Mouse (Mus musculus): ENCODE measurements around the gene Ap3b1. TPM values are rescaled to one million over a fixed set of nuclear protein-coding genes. Genes with fewer than 3 reads are reported as not detected.

Gene Ap3b1
- polyA plus RNA-seq, 1 experiment = 22.6 TPM

GRCm38 (mm10) chr13:94519276-94519675 is 160.5 kb downstream of the Ap3b1 start:
- H3K4me1 ChIP-seq (ENCODE audit: control insufficient read depth, insufficient read depth, insufficient read length, low read length) = peaks cover 4% of the 10 kb centered on the region
- H3K27ac ChIP-seq (replicated peaks; ENCODE audit: low read depth, low read length) = no peak overlapping the region; the same call in 1 of the 2 replicates
- no peak overlapping the region for H3K4me3 ChIP-seq (ENCODE audit: insufficient read depth, low read depth, low read length)

GRCm38 (mm10) chr13:94523213-94523612 is 164.5 kb downstream of the Ap3b1 start:
- H3K4me3 ChIP-seq (ENCODE audit: insufficient read depth, low read depth, low read length) = no peak overlapping the region
- peaks cover 4% of the 10 kb centered on the region for H3K4me1 ChIP-seq (ENCODE audit: control insufficient read depth, insufficient read depth, insufficient read length, low read length)
- no peak overlapping the region for H3K27ac ChIP-seq (replicated peaks; ENCODE audit: low read depth, low read length)

- Histone ChIP-seq H3K4me3 (ENCODE audit: insufficient read depth, low read depth, low read length) (no peak overlapping the region), H3K4me1 (ENCODE audit: control insufficient read depth, insufficient read depth, insufficient read length, low read length) (no peaks in the 10 kb centered on the region), H3K27ac (replicated peaks; ENCODE audit: low read depth, low read length) (no peak overlapping the region)
Measured at GRCm38 (mm10) chr13:94524669-94525238, 166.0 kb downstream of the Ap3b1 start.

- Histone ChIP-seq H3K4me1 (ENCODE audit: control insufficient read depth, insufficient read depth, insufficient read length, low read length) (no peaks in the 10 kb centered on the region), H3K4me3 (ENCODE audit: insufficient read depth, low read depth, low read length) (no peak overlapping the region), H3K27ac (replicated peaks; ENCODE audit: low read depth, low read length) (no peak overlapping the region)
Measured at GRCm38 (mm10) chr13:94529138-94529537, 170.4 kb downstream of the Ap3b1 start.

GRCm38 (mm10) chr13:94533516-94533915 is 174.8 kb downstream of the Ap3b1 start:
- peaks cover 2% of the 10 kb centered on the region; the same call in 1 of the 2 replicates for H3K4me1 ChIP-seq (ENCODE audit: control insufficient read depth, insufficient read depth, insufficient read length, low read length)
- H3K4me3 ChIP-seq (ENCODE audit: insufficient read depth, low read depth, low read length) = no peak overlapping the region

GRCm38 (mm10) chr13:94537336-94537735 is 178.6 kb downstream of the Ap3b1 start:
- H3K27ac ChIP-seq (replicated peaks; ENCODE audit: low read depth, low read length) = no peak overlapping the region
- H3K4me1 ChIP-seq (ENCODE audit: control insufficient read depth, insufficient read depth, insufficient read length, low read length) = peaks cover 5% of the 10 kb centered on the region
- no peak overlapping the region for H3K4me3 ChIP-seq (ENCODE audit: insufficient read depth, low read depth, low read length)

More at GRCm38 (mm10) chr13:94533516-94533915, 174.8 kb downstream of the Ap3b1 start:
- no peak overlapping the region for H3K27ac ChIP-seq (replicated peaks; ENCODE audit: low read depth, low read length)

- Histone ChIP-seq H3K4me3 (ENCODE audit: insufficient read depth, low read depth, low read length) (no peak overlapping the region), H3K27ac (replicated peaks; ENCODE audit: low read depth, low read length) (no peak overlapping the region), H3K4me1 (ENCODE audit: control insufficient read depth, insufficient read depth, insufficient read length, low read length) (peaks cover 5% of the 10 kb centered on the region)
Measured at GRCm38 (mm10) chr13:94539851-94540646, 181.3 kb downstream of the Ap3b1 start.

- Histone ChIP-seq H3K4me3 (ENCODE audit: insufficient read depth, low read depth, low read length) (no peak overlapping the region), H3K4me1 (ENCODE audit: control insufficient read depth, insufficient read depth, insufficient read length, low read length) (peaks cover 5% of the 10 kb centered on the region)
Measured at GRCm38 (mm10) chr13:94542061-94542460, 183.3 kb downstream of the Ap3b1 start.

GRCm38 (mm10) chr13:94544211-94544610 is 185.5 kb downstream of the Ap3b1 start:
- no peak overlapping the region for H3K27ac ChIP-seq (replicated peaks; ENCODE audit: low read depth, low read length)
- H3K4me3 ChIP-seq (ENCODE audit: insufficient read depth, low read depth, low read length) = no peak overlapping the region
- H3K4me1 ChIP-seq (ENCODE audit: control insufficient read depth, insufficient read depth, insufficient read length, low read length) = peaks cover 3% of the 10 kb centered on the region; the same call in 1 of the 2 replicates

More at GRCm38 (mm10) chr13:94542061-94542460, 183.3 kb downstream of the Ap3b1 start:
- H3K27ac ChIP-seq (replicated peaks; ENCODE audit: low read depth, low read length) = no peak overlapping the region

- H3K4me3 ChIP-seq (ENCODE audit: insufficient read depth, low read depth, low read length) = no peak overlapping the region
Measured at GRCm38 (mm10) chr13:94545739-94546138, 187.0 kb downstream of the Ap3b1 start.

GRCm38 (mm10) chr13:94546246-94546645 is 187.5 kb downstream of the Ap3b1 start:
- Histone ChIP-seq H3K4me3 (ENCODE audit: insufficient read depth, low read depth, low read length) (no peak overlapping the region), H3K27ac (replicated peaks; ENCODE audit: low read depth, low read length) (no peak overlapping the region), H3K4me1 (ENCODE audit: control insufficient read depth, insufficient read depth, insufficient read length, low read length) (no peaks in the 10 kb centered on the region)

More at GRCm38 (mm10) chr13:94545739-94546138, 187.0 kb downstream of the Ap3b1 start:
- no peak overlapping the region for H3K27ac ChIP-seq (replicated peaks; ENCODE audit: low read depth, low read length)
- H3K4me1 ChIP-seq (ENCODE audit: control insufficient read depth, insufficient read depth, insufficient read length, low read length) = no peaks in the 10 kb centered on the region

- H3K27ac ChIP-seq (replicated peaks; ENCODE audit: low read depth, low read length) = no peak overlapping the region
- H3K4me1 ChIP-seq (ENCODE audit: control insufficient read depth, insufficient read depth, insufficient read length, low read length) = no peaks in the 10 kb centered on the region
- H3K4me3 ChIP-seq (ENCODE audit: insufficient read depth, low read depth, low read length) = no peak overlapping the region
Measured at GRCm38 (mm10) chr13:94549580-94549979, 190.8 kb downstream of the Ap3b1 start.

GRCm38 (mm10) chr13:94550037-94550436 is 191.3 kb downstream of the Ap3b1 start:
- H3K4me1 ChIP-seq (ENCODE audit: control insufficient read depth, insufficient read depth, insufficient read length, low read length) = no peaks in the 10 kb centered on the region
- no peak overlapping the region for H3K27ac ChIP-seq (replicated peaks; ENCODE audit: low read depth, low read length)
- no peak overlapping the region for H3K4me3 ChIP-seq (ENCODE audit: insufficient read depth, low read depth, low read length)

GRCm38 (mm10) chr13:94560011-94560410 is 201.3 kb downstream of the Ap3b1 start:
- Histone ChIP-seq H3K4me3 (ENCODE audit: insufficient read depth, low read depth, low read length) (no peak overlapping the region), H3K27ac (replicated peaks; ENCODE audit: low read depth, low read length) (no peak overlapping the region), H3K4me1 (ENCODE audit: control insufficient read depth, insufficient read depth, insufficient read length, low read length) (no peaks in the 10 kb centered on the region)

GRCm38 (mm10) chr13:94560878-94561277 is 202.1 kb downstream of the Ap3b1 start:
- Histone ChIP-seq H3K27ac (replicated peaks; ENCODE audit: low read depth, low read length) (no peak overlapping the region), H3K4me1 (ENCODE audit: control insufficient read depth, insufficient read depth, insufficient read length, low read length) (no peaks in the 10 kb centered on the region), H3K4me3 (ENCODE audit: insufficient read depth, low read depth, low read length) (no peak overlapping the region)

Data from brown adipose tissue, adult 24 weeks (tissue).